Mouse (Mus musculus): Measurements from ENCODE around the gene Defb30.

The Defb30 gene

DNA sequence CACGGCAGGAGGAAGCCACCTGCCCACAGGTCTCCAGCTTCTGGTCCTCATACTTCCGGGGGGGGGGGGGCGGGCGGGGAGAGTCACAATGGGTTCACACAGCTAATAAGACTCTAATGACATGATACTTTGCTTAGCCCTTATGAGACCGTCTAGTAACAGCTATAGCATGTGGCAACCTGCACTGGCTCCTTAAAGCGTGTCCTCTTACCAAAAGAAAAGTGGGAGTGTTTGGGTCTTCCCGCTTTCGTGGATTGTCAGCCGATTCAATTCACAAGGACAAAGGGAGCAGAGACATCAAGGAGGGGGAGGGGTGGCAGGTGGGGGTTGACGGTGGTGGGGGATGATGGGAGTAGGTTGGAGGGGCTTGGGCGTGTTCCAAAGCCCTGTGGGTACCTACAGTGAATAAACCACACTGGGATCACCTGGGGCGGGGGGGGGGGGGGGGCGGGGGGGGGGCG lies at the start of gene Defb30:
Defb30 (minus strand) TSS at position 51 of the 461 bp plus-strand sequence.
- no peak for DNase-seq (ENCODE audit: low read depth, low spot score)

DNA sequence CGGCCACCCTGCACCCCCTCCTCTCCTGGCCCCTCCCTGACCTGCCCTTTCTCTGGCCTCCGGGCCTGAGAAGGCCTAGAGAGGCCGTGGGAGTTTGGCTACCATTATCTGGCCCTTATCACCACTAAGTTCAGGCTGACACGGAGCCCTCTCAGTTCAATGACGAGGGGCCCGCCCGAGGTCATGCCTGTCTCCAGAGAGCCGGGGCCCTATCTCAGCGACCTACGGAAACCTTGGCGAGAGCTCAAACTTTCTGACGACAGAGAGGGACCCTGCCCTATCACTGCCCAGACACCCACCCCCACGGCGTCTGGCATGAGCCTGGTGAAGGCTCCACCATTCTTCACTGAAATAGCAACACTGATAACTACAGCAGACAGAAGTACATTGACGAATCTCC lies 17.9 kb upstream of the Defb30 start:
- no peak for DNase-seq (ENCODE audit: low read depth, low spot score)

DNA sequence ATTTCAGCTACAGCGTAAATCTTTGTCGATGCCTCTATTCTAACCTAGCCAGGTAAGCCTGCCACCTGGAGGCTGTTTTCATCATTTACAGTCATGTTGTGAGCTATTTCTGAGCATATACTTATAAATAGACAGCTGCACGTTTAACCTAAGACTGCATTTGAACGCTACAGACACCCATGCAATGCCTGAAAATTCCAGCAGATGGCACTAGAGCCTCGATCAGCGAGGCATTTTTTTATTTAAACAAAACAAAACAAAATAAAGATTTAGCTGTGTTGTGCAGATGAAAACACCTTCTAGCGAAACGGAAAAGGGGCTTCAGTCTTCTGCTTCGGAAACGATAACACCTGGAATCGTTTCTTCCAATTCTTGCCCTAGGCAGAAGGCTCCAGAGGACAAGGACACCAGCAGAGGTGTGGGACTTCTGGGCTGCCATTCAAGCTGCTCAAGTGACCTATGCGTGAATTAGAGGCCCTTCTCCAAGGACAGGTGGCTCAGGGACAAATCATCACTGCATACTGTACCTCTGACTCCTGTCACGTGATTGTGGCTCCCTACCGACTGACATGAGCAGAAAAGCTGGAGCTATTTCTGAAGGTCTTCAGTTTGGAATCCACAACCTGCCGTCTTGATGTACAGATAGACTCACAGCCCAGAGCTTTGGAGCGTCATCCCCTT lies 17.0 kb upstream of the Defb30 start:
- DNase-seq (ENCODE audit: low read depth, low spot score) = peak; percentile 31

DNA sequence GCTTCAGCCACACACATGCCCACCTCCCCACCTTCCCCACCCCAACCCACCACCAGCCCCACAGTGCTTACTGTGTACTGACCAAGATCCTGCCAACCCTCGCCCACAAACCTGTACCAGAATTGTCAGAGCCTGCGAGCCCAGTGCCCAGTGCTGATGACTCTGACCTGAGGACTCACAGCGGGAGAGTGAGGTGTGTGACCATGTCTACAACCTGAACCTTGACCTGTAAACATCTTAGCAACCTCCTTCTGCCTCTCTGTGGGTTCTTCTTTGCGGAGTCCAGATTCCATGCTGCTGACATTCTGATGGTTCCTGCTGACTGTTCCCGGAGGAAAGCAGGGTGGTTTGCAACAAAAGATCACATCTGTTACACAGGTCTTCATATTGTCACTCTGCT lies 15.6 kb upstream of the Defb30 start:
- DNase-seq (ENCODE audit: low read depth, low spot score) = no peak

DNA sequence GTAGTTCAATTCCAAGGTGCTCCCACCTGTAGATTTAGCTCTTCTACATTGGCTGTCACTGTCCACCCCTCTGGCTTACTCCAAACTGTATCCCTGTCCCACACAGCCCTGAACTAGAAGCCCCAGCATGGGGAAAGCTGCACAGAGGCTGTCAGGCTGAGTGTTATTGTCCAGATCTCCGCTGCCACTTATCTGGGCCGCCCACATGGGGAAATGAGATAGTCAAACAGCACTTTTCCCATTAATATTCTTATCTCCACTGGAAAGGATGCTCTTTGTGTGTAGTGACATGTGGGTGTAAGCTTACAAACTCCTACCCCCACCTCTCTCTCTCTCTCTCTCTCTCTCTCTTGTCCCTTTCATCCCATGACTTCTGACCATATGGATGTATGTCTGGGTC lies 12.4 kb upstream of the Defb30 start:
- DNase-seq (ENCODE audit: low read depth, low spot score) = no peak

DNA sequence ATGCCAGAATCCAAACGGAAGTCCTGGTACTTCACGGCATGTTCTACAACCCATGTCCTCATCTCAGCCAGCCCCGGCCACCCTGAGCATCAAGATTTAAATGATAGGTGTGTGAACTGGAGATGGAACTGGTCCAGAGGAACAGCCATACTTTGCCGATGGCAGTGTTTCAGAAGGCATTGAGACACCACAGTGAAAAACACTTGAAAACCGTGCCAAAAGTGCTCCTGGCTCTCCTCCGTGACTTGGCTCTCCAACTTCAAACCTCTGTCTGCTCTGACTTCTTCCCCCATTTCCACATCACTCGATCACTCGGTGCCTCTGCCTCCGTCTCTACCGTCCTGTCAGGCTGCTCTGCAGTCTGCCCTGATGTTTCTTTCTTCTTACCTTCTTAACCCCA lies 10.6 kb upstream of the Defb30 start:
- DNase-seq (ENCODE audit: low read depth, low spot score) = no peak

DNA sequence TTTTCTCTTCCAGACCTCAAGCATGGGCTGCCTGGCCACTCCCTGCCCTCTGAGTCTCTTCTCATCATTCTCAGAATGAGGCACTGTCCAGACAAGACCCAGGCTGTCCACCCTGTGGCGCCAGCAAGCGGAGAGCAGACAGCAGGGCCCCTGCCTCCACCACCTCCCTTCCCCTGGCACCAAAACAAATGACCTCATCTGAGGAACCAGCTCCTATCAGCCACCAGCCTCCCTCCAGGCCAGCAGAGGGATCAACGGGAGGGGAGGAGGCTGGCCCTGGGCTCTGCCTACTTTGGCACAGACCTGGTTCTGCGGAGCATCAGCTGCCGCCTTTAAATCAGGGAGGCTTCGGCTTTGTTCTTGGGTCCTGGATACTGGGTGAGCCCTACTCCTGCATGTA lies 5.0 kb upstream of the Defb30 start:
- DNase-seq (ENCODE audit: low read depth, low spot score) = peak; percentile 55

DNA sequence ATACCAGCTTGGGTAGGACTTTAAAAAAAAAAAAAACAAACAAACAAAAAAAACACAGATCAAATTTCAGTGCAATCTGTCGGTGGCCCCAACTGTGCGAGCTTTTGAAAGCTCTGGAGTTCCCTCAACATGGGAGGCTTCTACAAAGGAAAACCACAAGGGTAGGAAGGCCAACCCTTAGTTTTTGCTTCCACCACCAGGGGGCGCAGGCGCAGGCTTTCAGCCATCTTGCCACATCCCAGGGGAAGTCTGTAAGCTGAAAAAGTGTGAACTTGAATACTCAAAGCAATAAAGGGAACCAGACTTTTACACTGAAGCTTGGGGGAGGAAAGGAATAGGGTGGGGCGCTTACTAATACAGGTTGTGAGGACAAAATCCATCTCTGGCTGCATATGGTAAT lies 1.0 kb upstream of the Defb30 start:
- DNase-seq (ENCODE audit: low read depth, low spot score) = no peak

DNA sequence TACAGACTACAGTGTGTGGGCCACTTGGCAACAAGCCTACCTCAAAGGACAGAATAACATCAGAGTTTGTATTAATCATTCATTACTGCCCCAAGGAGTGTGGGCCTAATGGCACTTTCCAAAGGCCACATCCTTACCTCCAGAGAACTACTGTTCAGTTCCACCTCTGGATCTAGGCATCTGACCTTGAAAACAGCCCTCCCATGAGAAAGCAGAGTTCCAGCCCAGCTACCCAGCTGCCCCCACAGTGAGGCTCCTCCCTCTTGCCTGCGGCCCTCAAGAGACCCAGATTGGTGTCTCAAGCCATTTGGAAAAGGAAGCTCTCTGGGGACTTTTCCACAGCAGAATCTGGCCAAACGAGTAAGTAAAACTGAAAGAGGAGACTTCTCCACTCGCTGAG lies 3.1 kb downstream of the Defb30 start, which contains the start of gene Defb42:
Defb42 (plus strand) TSS at position 301 of the 400 bp plus-strand sequence.
- DNase-seq (ENCODE audit: low read depth, low spot score) = no peak

DNA sequence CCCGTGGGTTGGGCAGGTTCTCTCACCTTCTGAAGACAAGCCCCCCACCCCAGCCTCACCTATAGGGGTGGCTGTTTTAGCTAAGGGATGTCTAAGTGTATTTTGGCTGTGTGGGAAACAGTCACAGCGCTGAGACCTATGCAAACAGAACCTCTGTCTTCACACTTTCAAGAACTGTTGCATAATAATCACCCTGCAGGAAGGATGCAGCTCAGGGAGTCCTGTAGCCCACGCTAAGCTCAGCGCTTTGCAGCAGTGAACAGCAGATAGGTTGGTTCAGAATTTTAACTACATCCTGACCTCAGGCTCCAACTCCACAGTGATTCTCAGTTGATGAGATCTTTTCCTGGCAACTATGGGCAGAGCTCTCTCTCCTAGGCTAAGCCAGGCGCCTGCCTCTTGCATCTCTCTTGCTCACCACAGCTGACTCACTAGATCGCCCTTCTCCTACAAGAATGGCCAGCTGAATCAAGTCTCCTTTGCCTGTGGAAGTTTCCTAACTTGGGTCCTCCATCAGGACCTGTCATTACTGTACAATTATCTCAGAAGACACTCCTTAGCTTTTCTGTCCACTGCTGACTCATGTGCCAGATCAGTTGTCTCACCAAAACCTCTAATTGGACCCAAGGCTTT lies 29.1 kb downstream of the Defb30 start:
- peak; percentile 51 for DNase-seq (ENCODE audit: low read depth, low spot score)

DNA sequence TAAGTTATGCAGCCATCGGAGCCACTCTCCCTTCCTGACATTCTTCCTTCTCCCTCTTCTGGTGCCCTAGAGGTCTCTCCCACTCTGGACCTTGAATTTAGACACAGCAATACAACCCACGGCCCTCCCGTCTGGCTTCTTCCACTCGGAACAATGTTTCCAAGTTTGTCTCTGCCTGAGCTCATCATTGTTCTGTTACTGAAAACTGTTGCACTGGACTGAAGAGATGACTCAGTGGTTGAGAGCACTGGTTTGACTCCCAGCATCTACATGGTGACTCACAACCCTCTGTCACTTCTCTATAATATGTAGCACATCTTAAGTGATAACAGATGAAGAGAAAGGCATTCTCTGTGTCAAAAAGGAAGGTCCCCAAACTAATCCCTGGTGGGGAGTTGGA lies 35.1 kb downstream of the Defb30 start:
- no peak for DNase-seq (ENCODE audit: low read depth, low spot score)

DNA sequence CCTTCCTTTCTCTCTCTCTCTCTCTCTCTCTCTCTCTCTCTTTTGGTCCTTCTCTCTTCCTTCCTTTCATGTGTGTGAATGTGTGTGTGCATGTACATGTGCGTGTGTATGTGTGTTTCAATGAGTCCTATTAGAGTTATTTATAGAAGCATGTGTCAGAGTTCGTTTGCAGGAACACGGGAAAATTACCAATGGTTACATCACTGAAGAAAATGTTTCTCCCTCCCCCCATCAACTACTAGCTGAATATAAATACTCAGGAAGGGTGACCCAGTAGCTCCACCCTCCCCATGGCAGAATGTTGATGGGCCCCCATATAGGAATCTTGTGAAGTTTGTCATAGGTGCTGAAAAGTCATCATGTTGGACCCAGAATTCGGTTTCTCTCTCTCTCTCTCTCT lies 36.7 kb downstream of the Defb30 start:
- no peak for DNase-seq (ENCODE audit: low read depth, low spot score)

DNA sequence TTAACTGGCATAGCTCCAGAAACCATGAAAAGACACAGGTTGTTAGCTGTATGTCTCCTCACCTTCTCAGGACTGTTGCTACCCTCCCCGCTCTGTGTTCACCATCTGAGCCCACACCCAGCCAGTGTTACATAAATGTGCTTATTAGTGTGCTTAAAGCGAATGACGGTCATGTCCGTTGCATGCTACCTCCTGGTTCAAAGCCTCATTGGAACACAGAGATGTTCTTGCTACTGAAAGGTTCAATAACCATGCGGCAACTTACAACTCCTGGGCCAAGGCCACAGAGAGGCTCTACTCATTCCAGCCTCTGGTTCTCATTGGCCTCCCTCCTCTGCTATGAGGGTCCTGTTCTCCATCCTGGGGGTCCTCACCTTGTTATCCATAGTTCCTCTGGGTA lies 38.3 kb downstream of the Defb30 start, which contains the start of gene Defb43:
Defb43 (plus strand) TSS at position 301 of the 400 bp plus-strand sequence.
- no peak for DNase-seq (ENCODE audit: low read depth, low spot score)

DNA sequence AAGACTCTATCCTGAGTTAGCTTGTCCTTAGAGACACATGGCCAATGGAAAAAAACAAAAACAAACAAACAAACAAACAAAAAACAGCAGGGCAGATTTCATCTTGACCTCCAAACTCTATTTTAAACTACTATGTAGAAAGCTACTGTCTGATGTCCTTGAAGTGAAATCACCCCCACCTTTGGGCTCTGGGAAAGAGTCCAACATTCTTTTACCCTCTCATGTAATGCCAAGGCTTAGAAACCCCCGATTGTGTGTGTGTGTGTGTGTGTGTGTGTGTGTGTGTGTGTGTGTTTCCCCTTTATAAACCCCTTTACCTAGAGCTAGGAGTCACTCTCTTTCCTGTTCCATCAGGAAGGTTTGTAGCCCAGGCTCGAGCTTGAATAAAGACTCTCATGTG lies 47.2 kb downstream of the Defb30 start:
- no peak for DNase-seq (ENCODE audit: low read depth, low spot score)

DNA sequence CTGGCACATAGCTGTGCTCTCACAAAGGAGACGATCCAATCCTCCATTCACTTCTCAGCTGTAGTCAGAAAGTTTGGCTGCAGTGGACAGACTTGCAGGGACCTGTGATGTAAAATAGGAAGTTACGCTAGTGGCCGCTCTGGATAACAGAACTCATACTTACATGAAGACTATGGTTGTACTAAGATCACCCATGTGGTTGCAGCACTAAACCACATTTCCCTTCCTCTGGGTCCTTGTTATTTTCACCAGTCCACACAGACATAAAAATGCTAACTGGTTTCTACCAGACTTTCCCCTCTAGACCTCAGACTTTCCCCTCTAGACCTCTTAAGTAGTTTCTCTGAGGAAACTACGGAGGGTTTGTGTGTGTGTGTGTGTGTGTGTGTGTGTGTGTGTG lies 50.8 kb downstream of the Defb30 start:
- DNase-seq (ENCODE audit: low read depth, low spot score) = no peak

DNA sequence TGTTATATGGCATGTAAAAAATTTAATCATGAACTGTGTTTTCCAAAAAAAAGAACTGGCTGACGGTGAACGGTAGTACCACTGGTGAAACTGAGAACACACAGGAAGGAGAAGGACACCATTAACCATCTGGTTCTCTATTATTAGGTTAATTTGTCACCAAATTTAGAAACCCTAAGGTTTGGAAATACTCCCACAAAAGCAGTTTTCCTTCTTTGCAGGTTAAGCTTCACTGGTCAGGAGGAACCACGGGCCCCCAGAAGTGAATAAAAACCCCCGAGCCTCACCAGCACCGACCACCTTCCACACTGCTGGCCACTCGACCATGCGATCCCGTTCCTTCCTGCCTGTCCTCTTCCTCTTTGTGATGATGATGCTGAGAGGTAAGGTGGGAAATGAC lies 52.0 kb downstream of the Defb30 start, which contains the start of gene Defb47:
Defb47 (plus strand) TSS at position 301 of the 400 bp plus-strand sequence.
- DNase-seq (ENCODE audit: low read depth, low spot score) = no peak

DNA sequence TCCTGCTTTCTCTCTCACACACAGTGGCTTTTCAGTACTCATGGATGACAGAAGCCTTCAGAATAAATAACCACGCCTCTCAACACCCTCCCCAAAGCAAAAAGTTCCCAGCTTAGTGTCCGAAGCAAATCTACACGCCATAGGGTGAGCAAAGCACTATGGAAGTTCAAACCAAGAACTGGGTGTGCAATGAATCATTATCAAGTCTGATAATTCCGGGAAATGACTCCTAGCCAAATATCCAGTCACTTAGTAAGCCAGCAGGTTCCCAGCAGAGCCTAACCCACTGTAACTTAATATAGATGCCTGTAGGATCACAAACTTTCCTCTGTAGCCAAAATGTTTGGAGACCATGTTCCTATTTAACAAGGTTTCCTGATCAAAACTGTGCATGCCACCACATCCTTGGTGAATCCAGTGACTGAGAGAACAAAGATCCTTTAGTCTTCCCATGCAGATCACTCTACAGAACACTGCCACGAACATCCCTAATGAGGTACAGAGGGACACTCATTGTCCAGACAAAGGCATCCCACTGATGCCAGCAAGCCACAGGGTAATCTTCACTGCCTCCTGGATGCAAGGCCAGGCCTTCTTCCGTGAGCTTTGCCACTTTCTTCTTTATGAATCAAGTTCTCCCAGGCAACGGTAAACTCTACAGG lies 57.8 kb downstream of the Defb30 start:
- DNase-seq (ENCODE audit: low read depth, low spot score) = no peak

DNA sequence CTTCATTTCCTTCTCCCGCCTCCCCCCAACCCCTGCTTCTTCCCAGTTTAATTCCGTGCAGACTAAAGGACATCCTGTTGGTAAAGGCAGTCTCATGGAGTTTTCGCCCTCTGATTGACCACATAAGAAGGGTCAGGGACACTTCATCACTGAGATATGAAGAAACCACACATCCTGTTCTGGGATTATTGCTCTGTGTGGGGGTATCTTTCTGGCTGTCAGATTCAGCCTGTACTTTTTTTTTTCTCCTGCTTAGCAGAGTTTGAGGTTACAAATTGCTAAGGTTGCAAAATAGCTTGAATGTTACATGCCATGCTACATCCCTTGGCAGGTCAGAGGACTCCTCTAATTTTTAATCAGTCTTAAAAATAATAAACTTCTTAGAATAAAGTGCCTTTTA lies 58.5 kb downstream of the Defb30 start:
- no peak for DNase-seq (ENCODE audit: low read depth, low spot score)

DNA sequence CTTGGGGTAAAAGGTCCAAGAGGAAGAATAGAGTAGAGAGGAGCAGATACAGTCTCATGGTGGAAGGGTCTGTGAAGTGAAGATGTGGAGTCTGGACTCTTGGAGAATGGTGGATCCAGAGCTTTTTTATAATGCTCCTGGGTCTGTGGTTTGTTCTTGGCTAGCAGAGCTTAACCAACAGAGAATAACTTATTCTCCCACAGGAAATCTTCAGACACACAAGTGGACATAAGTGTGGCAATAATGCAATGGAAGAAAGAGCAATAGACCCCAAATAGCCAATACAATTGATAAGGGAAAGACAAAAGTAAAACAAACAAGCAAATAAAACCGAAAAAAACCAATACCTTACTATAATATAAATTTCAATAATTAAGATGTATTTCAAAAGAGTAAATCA lies 65.3 kb downstream of the Defb30 start, which contains the start of gene Defb48:
Defb48 (minus strand) TSS at position 101 of the 400 bp plus-strand sequence.
- DNase-seq (ENCODE audit: low read depth, low spot score) = no peak
